Mouse (Mus musculus) urinary bladder, postnatal 14 days (tissue): ENCODE results near the gene Npepl1.

Experiments
- DNase-seq: peaks from one replicate; pipeline ENCODE4 v3.0.0; 2021; ENCODE audit warnings: low spot score

Npepl1 gene

DNA sequence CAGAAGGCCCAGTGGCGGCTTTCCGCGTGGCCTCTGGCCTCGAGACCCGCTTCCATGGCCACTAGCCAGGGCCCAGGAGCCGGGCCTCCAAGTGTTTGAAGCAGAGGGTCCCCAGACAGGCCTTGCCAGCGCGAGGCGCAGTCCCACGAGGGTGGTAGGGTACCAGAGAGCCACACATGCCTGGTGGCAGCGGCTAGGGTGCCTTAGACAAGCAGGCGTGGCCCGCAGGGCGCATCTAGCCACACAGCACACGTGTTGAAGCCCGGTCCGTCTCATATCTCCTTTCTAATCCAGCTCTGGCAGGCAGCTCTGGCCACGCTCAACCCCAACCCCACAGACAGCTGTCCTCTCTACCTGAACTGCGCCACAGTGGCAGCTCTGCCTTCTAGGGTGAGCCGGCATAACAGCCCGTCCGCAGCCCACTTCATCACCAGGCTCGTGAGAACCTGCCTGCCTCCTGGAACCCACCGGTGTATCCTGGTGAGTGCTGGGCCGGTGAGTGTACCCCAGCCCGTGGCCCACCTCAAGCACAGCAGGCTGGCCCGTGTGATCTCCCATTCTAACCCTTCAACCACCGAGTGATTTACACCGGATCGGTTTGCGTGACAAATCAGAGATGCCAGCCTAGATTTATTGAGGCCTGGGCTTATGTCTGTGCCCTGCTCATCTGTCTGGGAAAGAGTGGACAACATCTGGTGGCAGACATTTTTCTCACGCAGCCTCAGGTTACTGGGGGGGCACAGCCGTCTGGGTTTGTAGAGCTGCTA is 817 bp downstream of the Npepl1 start:
- DNase-seq: peak; percentile 24

DNA sequence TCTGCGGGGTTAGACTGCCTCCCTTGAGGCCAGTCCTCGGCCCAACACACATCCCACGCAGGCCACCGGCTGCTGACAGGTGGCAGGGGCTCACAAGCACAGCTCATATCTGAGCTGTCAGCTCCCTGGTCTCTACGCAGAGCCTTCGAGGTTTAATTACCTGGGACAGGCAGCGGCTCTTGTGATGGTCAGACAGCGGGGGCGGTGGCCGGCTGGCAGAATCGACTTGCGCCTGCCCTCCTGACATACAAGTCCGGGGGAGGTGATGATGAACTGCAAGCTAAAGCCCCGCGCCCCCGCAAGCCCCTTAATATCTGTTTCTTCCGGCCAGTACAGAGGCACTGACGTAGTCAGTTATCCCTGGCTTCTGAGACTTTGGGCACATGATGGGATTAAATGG is 2.8 kb downstream of the Npepl1 start:
- DNase-seq: no peak

DNA sequence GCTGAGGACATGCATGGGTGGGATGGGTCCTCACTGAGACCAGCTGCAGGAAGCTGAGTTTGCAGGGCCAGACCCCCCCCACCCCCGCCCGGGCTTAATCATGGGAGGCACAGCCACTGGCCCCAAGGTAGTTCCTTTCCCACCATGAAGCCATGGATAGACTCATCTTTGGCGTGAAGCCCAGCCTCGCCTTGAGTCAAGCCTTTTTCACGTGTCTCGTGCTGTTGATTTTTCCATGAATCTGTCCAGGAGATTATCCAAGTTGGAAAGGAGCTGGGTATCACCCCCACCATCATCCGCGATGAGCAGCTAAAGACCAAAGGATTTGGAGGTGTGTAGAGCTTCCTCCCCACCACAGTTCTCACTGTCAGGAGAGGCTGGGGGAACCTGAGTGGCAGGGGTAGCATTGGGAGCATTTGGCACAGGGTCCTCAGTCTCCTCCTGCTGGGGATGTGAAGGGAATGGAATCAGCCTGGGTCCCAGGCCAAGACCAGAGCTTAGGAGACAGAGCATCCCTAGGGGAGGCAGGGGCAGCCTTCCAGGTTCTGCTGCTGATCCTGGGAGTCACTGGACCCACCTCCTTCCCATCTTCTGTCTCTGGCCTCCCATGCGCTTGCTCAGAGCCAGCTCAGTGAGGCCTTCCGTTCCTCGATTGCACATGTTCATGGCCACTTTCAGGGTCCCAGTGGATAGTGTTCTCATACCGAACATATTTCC is 4.2 kb downstream of the Npepl1 start:
- DNase-seq: peak; percentile 42

GRCm38 (mm10) chr2:174116929-174117328 is 6.8 kb downstream of the Npepl1 start:
- DNase-seq: no peak

GRCm38 (mm10) chr2:174118141-174118540 is 8.0 kb downstream of the Npepl1 start:
- DNase-seq: no peak

DNA sequence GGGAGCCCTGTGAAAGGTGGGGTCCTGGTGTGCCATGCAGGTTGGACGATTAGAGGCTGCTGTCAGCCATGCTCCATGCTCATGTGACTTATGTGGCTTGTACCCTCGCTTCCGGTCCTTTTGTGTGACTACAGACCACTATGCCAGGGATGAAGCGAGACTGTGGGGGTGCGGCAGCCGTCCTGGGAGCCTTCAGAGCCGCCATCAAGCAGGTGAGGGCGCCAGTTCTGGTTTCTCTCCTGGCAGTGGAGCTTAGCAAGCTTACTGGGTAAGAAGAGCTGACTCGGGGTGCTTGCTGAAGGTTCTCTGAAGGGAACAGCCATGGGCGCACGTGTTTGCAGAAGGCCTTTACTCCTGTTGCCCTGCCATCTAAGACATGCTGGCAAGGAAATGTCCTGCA is 9.1 kb downstream of the Npepl1 start:
- DNase-seq: no peak

GRCm38 (mm10) chr2:174120631-174121030 is 10.5 kb downstream of the Npepl1 start:
- no peak for DNase-seq

GRCm38 (mm10) chr2:174121411-174121947 is 11.3 kb downstream of the Npepl1 start:
- DNase-seq: no peak

DNA sequence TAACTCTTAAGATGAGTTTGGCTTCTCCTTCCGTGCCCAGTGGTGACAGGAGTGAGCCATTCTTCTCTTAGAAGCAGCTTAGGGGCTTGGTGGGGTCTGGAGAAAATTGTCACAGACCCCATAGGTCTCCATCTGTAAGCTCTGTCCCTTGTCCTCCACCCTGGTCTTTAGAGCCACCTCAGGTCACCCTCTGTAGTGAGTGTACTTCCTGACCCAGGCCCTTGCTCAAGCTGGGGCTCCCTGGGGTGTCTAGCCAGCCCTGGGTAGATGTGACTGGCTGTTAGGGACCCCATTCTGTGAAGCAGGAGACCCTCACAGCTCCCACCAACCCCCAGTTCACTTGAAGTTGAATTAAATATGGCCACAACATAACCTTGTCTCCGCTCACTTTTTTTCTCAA is 12.2 kb downstream of the Npepl1 start:
- no peak for DNase-seq

- no peak for DNase-seq
These were observed 13.6 kb downstream of the Npepl1 start for GRCm38 (mm10) chr2:174123731-174124130.

GRCm38 (mm10) chr2:174126522-174127375 is 16.6 kb downstream of the Npepl1 start:
- no peak for DNase-seq

DNA sequence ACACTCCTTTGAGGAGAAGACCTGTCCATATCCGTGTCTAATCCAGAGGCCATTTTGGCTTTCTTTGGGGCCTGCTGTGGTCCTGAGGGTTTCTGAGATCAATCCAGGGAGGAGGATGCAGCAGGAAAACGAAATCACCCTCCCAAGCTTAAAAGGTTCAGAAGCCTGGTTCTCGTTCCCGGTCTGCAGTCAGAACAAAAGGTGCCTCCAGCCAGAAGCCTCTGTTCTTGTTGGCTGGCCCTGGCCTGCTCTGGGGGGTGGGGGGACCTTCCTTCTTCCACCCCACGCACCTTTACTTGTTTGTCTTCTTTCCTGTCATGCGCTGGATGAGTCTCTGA is 17.2 kb downstream of the Npepl1 start:
- DNase-seq: no peak

DNA sequence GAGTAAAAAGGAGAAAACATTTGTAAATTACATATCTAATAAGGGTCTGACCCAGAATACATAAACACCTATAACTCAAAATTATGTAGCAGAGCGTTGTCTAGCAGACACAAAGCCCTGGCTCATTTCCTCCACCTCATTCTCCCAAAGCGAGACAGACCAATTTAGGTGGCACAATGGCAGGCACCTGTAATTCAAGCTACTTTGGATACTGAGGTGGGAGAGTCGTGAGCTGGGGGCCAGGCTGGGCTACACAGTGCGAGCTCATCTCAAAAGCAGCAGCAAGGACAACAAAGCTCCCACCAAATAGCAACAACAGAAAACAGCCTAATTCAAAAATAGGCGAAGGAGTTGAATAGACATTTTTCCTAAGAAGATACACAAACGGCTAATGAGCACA is 18.8 kb downstream of the Npepl1 start:
- no peak for DNase-seq

- DNase-seq: no peak
These were observed 20.4 kb downstream of the Npepl1 start for GRCm38 (mm10) chr2:174130468-174131097.

DNA sequence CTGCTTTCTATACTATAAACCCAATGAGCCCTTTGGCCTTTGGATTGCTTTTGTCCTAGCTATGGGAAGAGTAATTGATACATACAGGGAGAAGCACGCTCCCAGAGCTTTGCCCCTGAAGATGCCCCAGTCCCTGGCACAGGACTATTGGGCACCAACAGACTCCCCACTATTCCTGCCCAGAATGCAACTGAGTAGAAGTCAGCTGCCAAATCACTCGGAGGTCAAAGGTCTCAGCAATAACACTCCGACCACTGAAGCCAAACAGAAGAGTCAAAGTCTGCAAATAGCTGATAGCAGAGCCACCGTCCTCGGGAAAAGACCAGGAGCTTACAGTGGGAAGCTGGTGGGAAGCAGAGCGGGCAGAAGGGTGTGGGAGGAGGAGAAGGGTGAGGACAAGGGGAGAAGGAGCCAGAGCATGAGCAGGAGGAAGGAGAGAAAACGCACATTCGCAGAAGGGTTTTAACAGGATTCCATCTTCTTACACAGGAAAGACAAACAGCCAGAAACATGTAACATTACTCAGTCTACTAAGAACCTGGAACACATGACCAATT is 22.3 kb downstream of the Npepl1 start:
- DNase-seq: no peak

- DNase-seq: no peak
These were observed 48.9 kb downstream of the Npepl1 start for GRCm38 (mm10) chr2:174159035-174159434.

- no peak for DNase-seq
These were observed 50.3 kb downstream of the Npepl1 start for GRCm38 (mm10) chr2:174160461-174160860.
